Mouse (Mus musculus) left cerebral cortex, adult 18-20 months (tissue): Measurements from ENCODE around the gene Lrrc3b. TPM values are rescaled to one million over a fixed set of nuclear protein-coding genes. Genes with fewer than 3 reads are reported as not detected.

ENCODE experiments used
- DNase-seq, 2 experiments: peaks; one replicate each; pipeline ENCODE4 v3.0.0; 2021 to 2022; ENCODE audit warnings: low spot score in 2 of 2, mixed read lengths in 1 of 2
- long read RNA-seq, 2 experiments: library from polyadenylated mRNA; stranded (forward); transcript quantifications; one replicate each; pipeline ENCODE4 v2.0.0; 2021
- total RNA-seq, 2 experiments: library from RNA; stranded (reverse); gene quantifications; 2 replicates each; pipeline ENCODE4 v1.2.3; 2021

Gene Lrrc3b
- total RNA-seq: 10 to 100 TPM; 18.4 to 19.7 TPM
- long read RNA-seq, experiment 1, transcript Lrrc3b-201 (2 exons, 1,655 nt): major isoform, 12 of 15 reads
- long read RNA-seq, experiment 1, partial matches to known transcripts: 0 of 15 reads
- long read RNA-seq, experiment 1, other reads (novel, unspliced or antisense): 2 of 15 reads
- long read RNA-seq, experiment 2, transcript Lrrc3b-201 (2 exons, 1,655 nt): major isoform, 11 of 16 reads
- long read RNA-seq, experiment 2, partial matches to known transcripts: 0 of 16 reads
- long read RNA-seq, experiment 2, other reads (novel, unspliced or antisense): 5 of 16 reads

GRCm38 (mm10) chr14:15438485-15439157 lies at the start of gene Lrrc3b:
Lrrc3b (minus strand) TSS chr14:15438987.
- peak; percentile 59 to 73 for DNase-seq

- DNase-seq: no peak
These were observed 38.9 kb upstream of the Lrrc3b start for GRCm38 (mm10) chr14:15477668-15478067.

GRCm38 (mm10) chr14:15438096-15438484 lies 697 bp downstream of the Lrrc3b start:
- DNase-seq: peak; percentile 27 to 42

GRCm38 (mm10) chr14:15437501-15437941 lies 1.3 kb downstream of the Lrrc3b start:
- DNase-seq: peak in 1 of 2 experiments; percentile 34

- peak in 1 of 2 experiments; percentile 24 for DNase-seq
These were observed 1.7 kb downstream of the Lrrc3b start for GRCm38 (mm10) chr14:15437046-15437445.

- DNase-seq: no peak
These were observed 2.2 kb downstream of the Lrrc3b start for GRCm38 (mm10) chr14:15436586-15436985.

- DNase-seq: no peak
These were observed 6.4 kb downstream of the Lrrc3b start for GRCm38 (mm10) chr14:15432396-15432795.

GRCm38 (mm10) chr14:15421624-15422023 lies 17.2 kb downstream of the Lrrc3b start:
- no peak for DNase-seq

- peak; percentile 64 to 65 for DNase-seq
These were observed 27.9 kb downstream of the Lrrc3b start for GRCm38 (mm10) chr14:15410686-15411534.

- DNase-seq: peak in 1 of 2 experiments; percentile 19
These were observed 53.3 kb downstream of the Lrrc3b start for GRCm38 (mm10) chr14:15385536-15385935.

GRCm38 (mm10) chr14:15384972-15385371 lies 53.8 kb downstream of the Lrrc3b start:
- DNase-seq: no peak

- DNase-seq: no peak
These were observed 54.3 kb downstream of the Lrrc3b start for GRCm38 (mm10) chr14:15384532-15384931.

- DNase-seq: no peak
These were observed 55.7 kb downstream of the Lrrc3b start for GRCm38 (mm10) chr14:15383133-15383532.

- DNase-seq: peak in 1 of 2 experiments; percentile 57
These were observed 61.4 kb downstream of the Lrrc3b start for GRCm38 (mm10) chr14:15377368-15377767.

- no peak for DNase-seq
These were observed 62.0 kb downstream of the Lrrc3b start for GRCm38 (mm10) chr14:15376786-15377185.

- peak in 1 of 2 experiments; percentile 37 for DNase-seq
These were observed 64.5 kb downstream of the Lrrc3b start for GRCm38 (mm10) chr14:15374271-15374670.

- peak; percentile 31 to 57 for DNase-seq
These were observed 65.8 kb downstream of the Lrrc3b start for GRCm38 (mm10) chr14:15372985-15373384.

GRCm38 (mm10) chr14:15365045-15365444 lies 73.7 kb downstream of the Lrrc3b start:
- DNase-seq: no peak

- DNase-seq: peak in 1 of 2 experiments; percentile 51
These were observed 78.9 kb downstream of the Lrrc3b start for GRCm38 (mm10) chr14:15359893-15360292.

GRCm38 (mm10) chr14:15359134-15359533 lies 79.7 kb downstream of the Lrrc3b start:
- no peak for DNase-seq

GRCm38 (mm10) chr14:15355512-15355911 lies 83.3 kb downstream of the Lrrc3b start:
- DNase-seq: peak; percentile 78 to 90
